Mouse (Mus musculus) lung, embryonic 15.5 days (tissue): ENCODE results near the gene Cd276. TPM values are rescaled to one million over a fixed set of nuclear protein-coding genes. Genes with fewer than 3 reads are reported as not detected.

ENCODE experiments used
- ATAC-seq: fragments of 200-750 bp; cut with Nextera tagmentation; 2 replicates; pipeline ENCODE4 v1.8.0; 2017; ENCODE audit warnings: moderate number of reproducible peaks, borderline replicate concordance; ENCODE audit not compliant: low FRiP score, low TSS enrichment; ENCODE audit errors: extremely low read depth
- H3K27ac ChIP-seq: fragments of 300-500 bp; sonication (generic); 2 replicates; pipeline ENCODE4 v1.5.1; 2015; ENCODE audit warnings: moderate library complexity, mild to moderate bottlenecking, inconsistent platforms
- H3K27me3 ChIP-seq: fragments of 300-500 bp; sonication (generic); 2 replicates; pipeline ENCODE4 v1.6.1; 2015; ENCODE audit warnings: inconsistent platforms
- H3K36me3 ChIP-seq: fragments of 300-500 bp; sonication (generic); 2 replicates; pipeline ENCODE4 v1.6.1; 2015; ENCODE audit warnings: inconsistent platforms
- H3K4me1 ChIP-seq: fragments of 300-500 bp; sonication (generic); 2 replicates; pipeline ENCODE4 v1.6.1; 2015; ENCODE audit warnings: inconsistent platforms
- H3K4me2 ChIP-seq: fragments of 300-500 bp; sonication (generic); 2 replicates; pipeline ENCODE4 v1.6.1; 2015; ENCODE audit warnings: inconsistent platforms, mild to moderate bottlenecking, moderate library complexity
- H3K4me3 ChIP-seq: fragments of 300-500 bp; sonication (generic); 2 replicates; pipeline ENCODE4 v1.5.1; 2015; ENCODE audit warnings: mild to moderate bottlenecking, inconsistent platforms
- H3K9ac ChIP-seq: fragments of 300-500 bp; sonication (generic); 2 replicates; pipeline ENCODE4 v1.6.1; 2015; ENCODE audit warnings: inconsistent platforms
- H3K9me3 ChIP-seq: fragments of 300-500 bp; sonication (generic); 2 replicates; pipeline ENCODE4 v1.6.1; 2016; ENCODE audit warnings: inconsistent platforms
- WGBS: fragments of 180-500 bp; shearing (Covaris S2); methylation state at CpG from one replicate; pipeline ENCODE4 v1.1.7; 2015; 5-methylcytosine and 5-hydroxymethylcytosine counted together
- polyA plus RNA-seq: library from polyadenylated mRNA; unstranded; fragments of >200 nt; fragmentation: Nextera tagmentation; extraction: Ambion mirVana; gene quantifications from 2 replicates; pipeline ENCODE4 v1.2.1, GENCODE M21; 2015

Gene Cd276
- polyA plus RNA-seq, 1 experiment from 2014 or later, result 40.0 TPM

DNA sequence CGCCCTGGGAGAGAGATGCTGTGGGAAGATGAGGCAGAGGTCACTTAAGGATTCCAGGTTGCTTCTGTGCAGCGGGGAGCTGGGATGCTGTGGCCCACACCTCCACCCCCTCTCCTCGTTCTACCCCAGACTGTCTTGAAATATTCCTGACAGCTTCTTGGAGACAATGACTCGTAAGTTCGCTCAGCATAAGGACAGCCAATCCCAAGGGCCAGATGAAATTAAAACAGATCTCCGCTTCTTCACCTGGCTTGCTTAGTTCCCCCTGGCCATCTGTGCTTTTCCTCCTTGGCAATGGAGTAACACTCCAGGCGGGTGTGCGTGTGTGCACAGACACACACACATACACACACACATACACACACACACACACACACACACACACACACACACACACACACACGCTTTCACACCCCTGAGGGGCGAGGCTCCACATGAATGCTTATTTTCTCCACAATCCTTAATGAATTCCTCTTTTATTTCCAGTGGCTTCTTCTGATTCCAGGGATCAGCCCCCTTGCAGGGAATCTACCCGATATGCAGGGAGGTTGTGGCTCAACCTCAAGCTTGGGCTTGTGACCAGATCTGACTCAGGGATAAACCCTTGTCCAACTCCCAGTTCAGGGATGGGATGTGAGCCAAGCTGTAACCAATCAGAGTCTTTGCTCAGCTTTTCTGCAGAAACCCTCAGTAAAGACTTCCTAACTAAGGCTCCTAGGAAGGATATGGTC is 8.4 kb downstream of the Cd276 start:
- peaks cover 10% of the 10 kb centered on the region for H3K4me1 ChIP-seq
- WGBS, result 76% methylated on average over 11 of the region's 11 CpGs
- H3K9ac ChIP-seq, result no peak overlapping the region
- H3K36me3 ChIP-seq, result no peaks in the 10 kb centered on the region
- no peak for ATAC-seq
- no peak overlapping the region for H3K4me3 ChIP-seq
- H3K27ac ChIP-seq, result no peak overlapping the region
- H3K9me3 ChIP-seq, result no peaks in the 10 kb centered on the region
- no peak overlapping the region for H3K4me2 ChIP-seq
- H3K27me3 ChIP-seq, result no peaks in the 10 kb centered on the region

DNA sequence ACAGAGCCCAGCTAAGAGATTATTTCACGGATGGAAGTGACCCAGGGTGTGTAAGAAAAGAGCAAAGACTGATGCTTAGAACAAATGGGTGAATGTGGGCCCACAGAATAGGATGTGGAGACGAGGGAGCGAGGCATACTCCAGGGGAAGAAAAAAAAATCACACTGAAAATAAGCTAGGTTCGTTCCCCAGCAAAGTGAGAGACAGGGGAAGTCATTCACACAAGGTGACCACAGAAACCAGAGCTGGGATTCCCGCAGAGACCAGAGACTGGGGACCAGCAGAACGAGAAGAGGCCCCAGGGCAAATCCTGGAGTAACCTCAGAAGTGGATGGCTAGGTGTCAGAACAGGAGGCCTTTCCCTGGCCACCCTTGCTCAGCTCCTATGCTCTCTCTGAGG is 9.8 kb downstream of the Cd276 start:
- no peaks in the 10 kb centered on the region for H3K27me3 ChIP-seq
- no peak overlapping the region for H3K4me3 ChIP-seq
- WGBS, result 73% methylated on average over 6 of the region's 6 CpGs
- no peak overlapping the region for H3K27ac ChIP-seq
- no peak overlapping the region for H3K4me2 ChIP-seq
- no peaks in the 10 kb centered on the region for H3K9me3 ChIP-seq
- no peak overlapping the region for H3K9ac ChIP-seq
- peaks cover 19% of the 10 kb centered on the region for H3K4me1 ChIP-seq
- H3K36me3 ChIP-seq, result no peaks in the 10 kb centered on the region
- no peak for ATAC-seq

DNA sequence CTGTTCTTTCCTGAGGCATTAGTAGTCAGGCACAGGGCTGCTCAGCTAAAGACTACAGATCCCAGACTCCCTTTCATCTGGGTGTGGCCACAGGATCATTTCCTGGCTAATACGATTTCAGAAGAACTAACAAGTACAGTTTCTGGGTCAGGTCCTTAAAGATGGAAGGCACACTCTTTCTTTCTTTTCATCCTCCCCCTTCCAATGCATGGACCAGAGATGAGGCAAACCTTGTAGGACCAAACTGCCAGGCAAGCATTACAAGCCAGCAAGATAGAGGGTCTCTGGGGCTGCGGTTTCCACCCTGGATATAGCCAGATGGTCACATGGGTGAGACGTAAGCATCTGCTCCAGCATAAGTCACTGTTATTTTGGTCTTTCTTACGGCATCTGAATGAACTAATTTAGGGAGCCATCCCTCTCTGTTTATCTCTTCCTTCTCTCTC is 10.3 kb downstream of the Cd276 start:
- H3K4me2 ChIP-seq, result no peak overlapping the region
- H3K9me3 ChIP-seq, result no peaks in the 10 kb centered on the region
- 53% methylated on average over 4 of the region's 4 CpGs for WGBS
- peaks cover 19% of the 10 kb centered on the region for H3K4me1 ChIP-seq
- no peak for ATAC-seq
- H3K4me3 ChIP-seq, result no peak overlapping the region
- no peaks in the 10 kb centered on the region for H3K27me3 ChIP-seq
- H3K27ac ChIP-seq, result no peak overlapping the region
- H3K9ac ChIP-seq, result no peak overlapping the region
- no peaks in the 10 kb centered on the region for H3K36me3 ChIP-seq

DNA sequence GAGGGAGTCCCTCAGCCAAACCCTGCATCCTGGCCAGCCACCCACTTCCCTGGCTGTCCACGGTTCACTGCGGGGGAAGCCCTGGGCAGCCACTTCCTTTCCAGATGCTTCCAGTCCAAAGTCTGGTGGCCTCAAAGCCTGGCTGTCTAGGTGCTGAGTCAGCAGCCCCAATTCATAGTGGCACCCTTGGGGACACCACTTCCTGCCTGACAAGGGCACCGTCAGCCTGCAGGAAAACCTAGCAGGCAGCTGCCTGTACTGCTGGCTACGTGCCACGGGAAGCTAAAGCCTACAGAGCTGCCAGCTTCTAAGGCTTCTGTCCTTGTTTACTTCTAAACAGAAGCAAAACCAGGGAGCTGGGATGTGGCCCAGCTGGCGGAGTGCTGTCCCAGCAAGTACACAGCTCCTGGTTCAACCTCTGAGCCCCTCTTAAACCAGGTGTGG is 13.3 kb downstream of the Cd276 start:
- no peak overlapping the region for H3K9ac ChIP-seq
- H3K27ac ChIP-seq, result peak overlapping the region; percentile 52
- H3K36me3 ChIP-seq, result peaks cover 16% of the 10 kb centered on the region; the same call in 1 of the 2 replicates
- no peak overlapping the region for H3K4me3 ChIP-seq
- peaks cover 19% of the 10 kb centered on the region for H3K4me1 ChIP-seq
- H3K9me3 ChIP-seq, result no peaks in the 10 kb centered on the region
- ATAC-seq, result peak; percentile 82
- H3K27me3 ChIP-seq, result no peaks in the 10 kb centered on the region
- no peak overlapping the region; the same call in 1 of the 2 replicates for H3K4me2 ChIP-seq
- WGBS, result 23% methylated on average over 6 of the region's 6 CpGs

DNA sequence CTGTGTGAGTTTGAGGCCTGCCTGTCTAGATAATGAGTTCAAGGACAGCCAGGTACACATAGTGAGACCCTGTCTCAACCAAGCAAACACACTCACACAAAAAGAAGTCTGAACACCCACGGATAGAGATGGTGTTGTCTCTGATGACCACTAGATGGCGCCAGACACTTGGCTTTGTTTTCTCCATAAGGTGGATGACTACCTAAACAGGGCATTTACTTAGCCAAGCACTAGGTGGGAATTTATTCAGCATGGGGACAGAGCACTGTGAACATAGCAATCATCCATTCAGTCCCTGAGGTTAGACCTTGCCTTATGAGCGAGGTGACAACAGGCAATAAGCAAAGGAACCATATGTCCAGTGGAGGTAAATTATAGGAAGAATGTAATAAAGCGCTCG is 15.4 kb downstream of the Cd276 start:
- no peak for ATAC-seq
- H3K27ac ChIP-seq, result no peak overlapping the region
- H3K4me1 ChIP-seq, result peaks cover 19% of the 10 kb centered on the region

DNA sequence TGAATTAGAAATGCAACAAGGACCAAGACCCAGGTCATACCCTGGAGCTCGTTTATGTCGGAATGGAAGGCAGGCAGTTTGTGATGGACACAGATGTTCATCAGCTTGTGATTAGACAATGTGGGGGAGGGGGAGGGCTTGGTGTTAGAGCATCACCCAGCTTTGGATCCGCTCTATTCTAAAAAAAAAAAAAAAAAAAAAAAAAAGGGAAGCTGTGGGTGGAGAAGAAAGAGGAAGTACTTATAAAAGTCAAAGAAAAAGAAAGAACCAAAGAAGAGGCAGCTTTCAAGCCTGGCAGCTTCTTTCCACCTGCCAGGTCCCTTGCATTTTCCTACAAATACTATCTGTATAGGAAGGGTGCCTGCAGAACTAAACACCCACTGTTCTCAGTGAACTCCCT is 17.5 kb downstream of the Cd276 start:
- H3K36me3 ChIP-seq, result peaks cover 32% of the 10 kb centered on the region; the same call in 1 of the 2 replicates
- no peak overlapping the region for H3K4me2 ChIP-seq
- H3K4me3 ChIP-seq, result no peak overlapping the region
- no peak for ATAC-seq
- H3K27ac ChIP-seq, result no peak overlapping the region
- no peaks in the 10 kb centered on the region for H3K9me3 ChIP-seq
- no peaks in the 10 kb centered on the region for H3K27me3 ChIP-seq
- H3K9ac ChIP-seq, result no peak overlapping the region
- WGBS, result 78% methylated on average over 3 of the region's 3 CpGs
- peaks cover 19% of the 10 kb centered on the region for H3K4me1 ChIP-seq

More for the DNA sequence above, 15.4 kb downstream of the Cd276 start:
- WGBS, result 47% methylated on average over 5 of the region's 5 CpGs
- H3K9me3 ChIP-seq, result no peaks in the 10 kb centered on the region
- no peaks in the 10 kb centered on the region for H3K27me3 ChIP-seq
- no peak overlapping the region for H3K9ac ChIP-seq
- H3K36me3 ChIP-seq, result peaks cover 23% of the 10 kb centered on the region; the same call in 1 of the 2 replicates
- H3K4me3 ChIP-seq, result no peak overlapping the region
- no peak overlapping the region for H3K4me2 ChIP-seq

DNA sequence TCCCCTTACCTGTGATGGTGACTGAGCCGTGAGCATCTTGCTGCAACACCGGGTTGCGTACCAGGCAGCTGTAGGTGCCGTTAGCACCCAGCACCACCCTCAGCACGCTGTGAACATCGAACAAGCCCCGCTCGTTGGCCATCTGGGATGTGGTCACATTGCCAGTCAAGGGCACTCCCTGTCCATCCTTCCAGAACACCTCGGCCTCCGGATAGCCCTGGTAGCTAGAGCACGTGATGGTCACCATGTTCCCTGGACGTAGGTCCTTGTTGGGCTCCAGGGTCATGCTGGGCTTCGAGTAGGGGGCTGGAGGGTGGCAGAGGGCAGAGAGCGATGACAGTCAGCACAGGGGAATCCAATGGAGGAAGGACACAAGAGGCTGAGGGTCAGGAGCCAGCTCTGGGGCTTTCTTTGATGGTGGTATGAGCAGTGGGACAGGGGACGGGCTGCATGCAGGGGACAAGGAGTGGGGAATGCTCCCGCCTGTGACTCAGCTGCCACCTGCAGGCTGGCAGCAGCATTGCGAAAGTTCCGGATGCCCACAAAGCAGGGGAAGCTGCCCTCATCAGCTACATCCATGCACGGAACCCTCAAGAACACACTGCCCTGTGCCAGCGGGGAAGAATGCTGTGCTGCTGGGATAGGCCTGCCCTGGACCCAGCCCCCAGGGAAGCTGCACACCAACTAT is 19.6 kb downstream of the Cd276 start:
- Histone ChIP-seq H3K36me3 (peaks cover 36% of the 10 kb centered on the region; the same call in 1 of the 2 replicates), H3K27me3 (no peaks in the 10 kb centered on the region), H3K4me1 (no peaks in the 10 kb centered on the region), H3K27ac (no peak overlapping the region), H3K9ac (no peak overlapping the region), H3K9me3 (no peaks in the 10 kb centered on the region), H3K4me3 (no peak overlapping the region), H3K4me2 (no peak overlapping the region)
- no peak for ATAC-seq
- 79% methylated on average over 20 of the region's 20 CpGs for WGBS

DNA sequence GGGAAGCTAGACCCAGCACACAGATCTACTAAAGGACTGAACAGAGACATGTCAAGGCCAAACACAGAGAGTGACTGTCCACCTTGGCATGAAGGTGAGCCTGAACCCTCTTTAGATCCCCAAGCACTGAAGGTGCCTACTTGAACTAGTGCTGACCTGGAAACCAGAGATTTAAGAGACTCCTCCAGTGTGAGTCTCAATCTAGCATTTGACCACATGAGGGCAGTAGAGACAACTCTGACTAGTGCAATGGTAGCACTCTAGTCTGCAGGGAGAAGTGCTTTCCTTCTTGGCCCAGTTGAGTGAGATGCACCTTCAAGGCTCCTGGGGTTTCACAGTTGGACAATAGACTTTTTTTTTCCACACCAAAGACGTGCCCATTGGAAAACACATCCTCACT is 20.5 kb downstream of the Cd276 start:
- Histone ChIP-seq H3K27ac (no peak overlapping the region), H3K36me3 (peaks cover 36% of the 10 kb centered on the region; the same call in 1 of the 2 replicates), H3K4me2 (no peak overlapping the region), H3K9ac (no peak overlapping the region), H3K27me3 (no peaks in the 10 kb centered on the region), H3K4me3 (no peak overlapping the region), H3K9me3 (no peaks in the 10 kb centered on the region), H3K4me1 (no peaks in the 10 kb centered on the region)
- 41% methylated on average over 1 of the region's 1 CpGs for WGBS
- ATAC-seq, result no peak

DNA sequence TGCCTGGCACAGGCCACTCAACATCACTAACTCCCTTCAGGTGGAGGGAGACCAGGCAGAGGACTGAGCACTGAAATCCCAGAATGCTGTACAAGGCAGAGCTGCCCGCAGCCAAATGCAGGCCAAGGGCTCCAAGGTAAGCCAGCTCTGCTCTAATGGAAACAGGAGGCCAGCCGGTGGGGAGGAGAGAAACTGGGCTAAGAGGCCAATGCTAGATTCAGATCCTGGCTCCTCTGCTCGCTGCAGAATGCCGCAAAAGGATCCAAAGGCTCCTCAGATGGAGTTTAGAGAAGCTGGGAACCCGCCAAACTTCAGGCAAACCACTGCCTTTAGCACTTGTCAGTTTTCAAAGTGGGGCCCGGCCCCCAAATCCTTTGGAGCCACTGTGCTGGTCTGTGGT is 21.9 kb downstream of the Cd276 start:
- H3K27me3 ChIP-seq, result no peaks in the 10 kb centered on the region
- H3K4me1 ChIP-seq, result no peaks in the 10 kb centered on the region
- peaks cover 37% of the 10 kb centered on the region; the same call in 1 of the 2 replicates for H3K36me3 ChIP-seq
- H3K4me2 ChIP-seq, result no peak overlapping the region
- ATAC-seq, result no peak
- no peak overlapping the region for H3K4me3 ChIP-seq
- no peak overlapping the region for H3K9ac ChIP-seq
- H3K27ac ChIP-seq, result no peak overlapping the region
- no peaks in the 10 kb centered on the region for H3K9me3 ChIP-seq
- WGBS, result 89% methylated on average over 6 of the region's 6 CpGs

DNA sequence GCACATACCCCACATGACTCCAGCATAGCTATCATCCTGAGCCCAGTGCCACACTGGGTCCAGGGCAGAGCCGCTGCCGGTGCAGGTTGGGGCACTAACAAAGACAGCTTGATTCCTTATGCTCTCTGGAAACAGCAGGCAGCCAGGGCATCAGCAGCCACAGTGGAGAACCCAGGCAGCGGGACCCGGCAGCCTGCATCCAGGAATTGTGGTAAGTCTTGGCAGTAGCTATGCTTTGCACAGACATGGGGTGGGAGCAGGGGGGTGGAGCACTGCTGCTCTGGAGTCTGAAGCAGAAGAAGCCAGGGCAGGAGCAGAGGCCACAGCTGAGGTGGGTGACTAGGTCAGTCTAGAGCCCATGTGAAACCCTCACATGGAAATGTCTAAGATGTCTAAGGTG is 23.0 kb downstream of the Cd276 start:
- no peak overlapping the region for H3K4me3 ChIP-seq
- ATAC-seq, result no peak
- no peaks in the 10 kb centered on the region for H3K27me3 ChIP-seq
- H3K36me3 ChIP-seq, result peaks cover 32% of the 10 kb centered on the region; the same call in 1 of the 2 replicates
- H3K4me1 ChIP-seq, result no peaks in the 10 kb centered on the region
- H3K9me3 ChIP-seq, result no peaks in the 10 kb centered on the region
- H3K27ac ChIP-seq, result no peak overlapping the region
- H3K4me2 ChIP-seq, result no peak overlapping the region
- H3K9ac ChIP-seq, result no peak overlapping the region
- 95% methylated on average over 4 of the region's 4 CpGs for WGBS

DNA sequence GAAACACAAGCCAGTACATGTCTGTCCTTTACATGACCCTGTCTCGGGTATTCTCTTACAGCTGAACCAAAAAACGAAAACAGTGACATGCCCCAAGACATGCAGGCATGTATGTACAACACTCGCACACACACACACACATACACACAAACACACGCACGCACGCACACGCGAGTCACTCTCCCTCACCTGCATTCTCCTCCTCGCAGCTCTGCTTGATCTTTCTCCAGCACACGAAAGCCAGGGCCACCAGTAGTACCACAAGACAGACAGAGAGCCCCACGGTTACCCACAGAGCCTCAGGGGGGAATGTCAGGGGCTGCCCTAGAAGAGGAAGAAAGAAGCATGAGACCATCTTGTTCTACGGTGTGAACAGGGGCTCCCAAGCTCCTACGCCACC is 24.8 kb downstream of the Cd276 start:
- Histone ChIP-seq H3K36me3 (peaks cover 33% of the 10 kb centered on the region), H3K4me3 (no peak overlapping the region), H3K27ac (no peak overlapping the region), H3K4me1 (no peaks in the 10 kb centered on the region), H3K4me2 (no peak overlapping the region), H3K9me3 (no peaks in the 10 kb centered on the region), H3K27me3 (no peaks in the 10 kb centered on the region), H3K9ac (no peak overlapping the region)
- ATAC-seq, result no peak
- 85% methylated on average over 13 of the region's 13 CpGs for WGBS

DNA sequence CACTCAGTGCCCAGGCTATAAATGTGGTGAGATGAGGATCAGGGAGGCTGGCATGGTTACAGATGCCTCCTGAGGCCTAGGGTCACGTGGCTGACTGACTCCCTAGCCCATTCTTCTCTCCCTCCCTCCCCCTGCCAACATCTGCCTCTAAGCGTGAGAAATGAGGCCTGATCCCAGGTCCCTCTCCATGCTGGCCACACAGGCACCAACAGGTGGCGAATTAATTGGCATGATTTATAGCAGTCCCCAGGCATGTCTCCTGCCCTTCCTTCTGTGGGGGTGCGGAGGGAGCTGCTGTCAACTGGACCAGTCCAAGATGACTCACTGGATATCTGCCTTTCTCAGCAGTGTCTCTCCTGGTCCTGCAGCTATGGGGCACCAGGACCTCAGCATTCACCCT is 27.4 kb downstream of the Cd276 start:
- Histone ChIP-seq H3K4me3 (no peak overlapping the region), H3K9me3 (no peaks in the 10 kb centered on the region), H3K27ac (no peak overlapping the region), H3K9ac (no peak overlapping the region), H3K4me2 (no peak overlapping the region), H3K4me1 (no peaks in the 10 kb centered on the region), H3K27me3 (no peaks in the 10 kb centered on the region), H3K36me3 (peaks cover 24% of the 10 kb centered on the region)
- no peak for ATAC-seq
- 83% methylated on average over 4 of the region's 4 CpGs for WGBS
